In the genomic region with DNA sequence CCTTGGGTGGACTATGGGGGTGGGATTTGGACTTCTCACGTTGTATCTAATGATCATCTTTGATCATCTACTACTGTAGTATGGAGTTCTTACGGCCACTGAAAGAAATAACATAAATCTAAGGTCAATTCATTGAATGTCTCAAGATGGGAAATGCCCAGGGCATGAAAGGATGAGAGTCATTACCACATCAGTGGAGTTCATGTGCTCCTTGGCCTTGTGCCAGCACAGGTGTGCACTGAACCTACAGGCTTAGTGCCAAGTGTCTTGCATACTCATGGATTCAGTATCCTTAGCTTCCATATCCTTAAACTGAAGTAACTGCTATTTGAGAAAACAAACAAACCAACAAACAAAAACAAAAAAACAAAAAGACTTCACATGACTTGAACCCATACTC, we compare ENCODE assay signal across 26 mouse cellular contexts.
DNase-seq lines count a peak whose midpoint lies in the region; ATAC-seq and TF ChIP-seq lines count a peak whose summit lies in the region.
"Had no signal": no experiment of that assay in that cellular context is flagged by ENCODE, and none has a peak within 500 bp of the region (broad histone marks: within the 10 kb centered on the region; RNA-seq: fewer than 3 reads in every experiment).

No protein-coding gene starts in this region.

- H3K9ac ChIP-seq in embryonic facial prominence, embryonic 14.5 days (ENCODE audit: low read depth, low read length) = no peak overlapping the region
- H3K9ac ChIP-seq in limb, embryonic 14.5 days (ENCODE audit: low read depth, low read length, severe bottlenecking) = no peak overlapping the region
- H3K9ac ChIP-seq: embryonic facial prominence, embryonic 12.5 days; embryonic facial prominence, embryonic 15.5 days; forebrain, embryonic 13.5 days; forebrain, embryonic 15.5 days; forebrain, postnatal 0 days had no signal

- TF ChIP-seq POLR2A in limb, embryonic 14.5 days (IDR thresholded peaks at IDR 0.05; ENCODE audit: borderline replicate concordance, extremely low read depth, insufficient read depth, insufficient read length) = no peak

- no peaks in the 10 kb centered on the region for H3K27me3 ChIP-seq in embryonic facial prominence, embryonic 14.5 days (replicated peaks; ENCODE audit: control insufficient read depth, insufficient read depth, low read length)
- H3K27me3 ChIP-seq in embryonic facial prominence, embryonic 10.5 days (replicated peaks; ENCODE audit: low read depth, poor library complexity, severe bottlenecking) = no peaks in the 10 kb centered on the region
- no peaks in the 10 kb centered on the region for H3K27me3 ChIP-seq in limb, embryonic 14.5 days (ENCODE audit: control insufficient read depth, insufficient read depth, low read length)
- no peaks in the 10 kb centered on the region for H3K27me3 ChIP-seq in limb, embryonic 10.5 days (ENCODE audit: low read depth, poor library complexity, severe bottlenecking)
- H3K27me3 ChIP-seq: CH12.LX; embryonic facial prominence, embryonic 12.5 days; embryonic facial prominence, embryonic 15.5 days; forebrain, embryonic 13.5 days; forebrain, embryonic 15.5 days; Patski had no signal

- no peak overlapping the region for H3K4me2 ChIP-seq in embryonic facial prominence, embryonic 14.5 days (ENCODE audit: low read depth, low read length)
- no peak overlapping the region for H3K4me2 ChIP-seq in limb, embryonic 14.5 days (replicated peaks; ENCODE audit: low read depth, low read length, severe bottlenecking)
- H3K4me2 ChIP-seq: embryonic facial prominence, embryonic 12.5 days; embryonic facial prominence, embryonic 15.5 days; forebrain, embryonic 13.5 days; forebrain, embryonic 15.5 days had no signal

- ATAC-seq in embryonic facial prominence, embryonic 14.5 days (ENCODE audit: low read depth) = no peak
- ATAC-seq in limb, embryonic 14.5 days (ENCODE audit: low FRiP score, low read depth) = no peak
- ATAC-seq: activated CD4-positive, CD25-positive, alpha-beta regulatory T cell, adult 4 months; CD4-positive, CD25-positive, alpha-beta regulatory T cell, adult 4 months; forebrain, embryonic 13.5 days; forebrain, embryonic 15.5 days; forebrain, postnatal 0 days; Patski had no signal

- no peaks in the 10 kb centered on the region for H3K9me3 ChIP-seq in embryonic facial prominence, embryonic 14.5 days (ENCODE audit: control insufficient read depth, low read length)
- H3K9me3 ChIP-seq in embryonic facial prominence, embryonic 10.5 days = no peaks in the 10 kb centered on the region
- H3K9me3 ChIP-seq in limb, embryonic 14.5 days (ENCODE audit: control insufficient read depth, low read length) = no peaks in the 10 kb centered on the region
- no peaks in the 10 kb centered on the region for H3K9me3 ChIP-seq in limb, embryonic 10.5 days (replicated peaks)
- H3K9me3 ChIP-seq: embryonic facial prominence, embryonic 12.5 days; embryonic facial prominence, embryonic 15.5 days; forebrain, embryonic 13.5 days; forebrain, embryonic 15.5 days; G1E had no signal

- no peaks in the 10 kb centered on the region for H3K4me1 ChIP-seq in embryonic facial prominence, embryonic 14.5 days (ENCODE audit: control insufficient read depth, insufficient read depth, low read length)
- H3K4me1 ChIP-seq in embryonic facial prominence, embryonic 10.5 days = no peaks in the 10 kb centered on the region
- no peaks in the 10 kb centered on the region for H3K4me1 ChIP-seq in limb, embryonic 14.5 days (ENCODE audit: control insufficient read depth, insufficient read depth, low read length)
- no peaks in the 10 kb centered on the region for H3K4me1 ChIP-seq in limb, embryonic 10.5 days
- H3K4me1 ChIP-seq: embryonic facial prominence, embryonic 12.5 days; embryonic facial prominence, embryonic 15.5 days; forebrain, embryonic 13.5 days; forebrain, embryonic 15.5 days had no signal

- DNase-seq in embryonic facial prominence, embryonic 14.5 days (ENCODE audit: low spot score) = peak; percentile 35
- DNase-seq in embryonic facial prominence, embryonic 10.5 days (ENCODE audit: low spot score) = no peak
- peak; percentile 9 for DNase-seq in limb, embryonic 14.5 days (ENCODE audit: low spot score)
- no peak for DNase-seq in limb, embryonic 10.5 days (ENCODE audit: low spot score)
- DNase-seq in adrenal gland, adult 18-20 months (ENCODE audit: low spot score in 2 of 2) = no peak
- DNase-seq: adrenal gland, adult 2 months; adrenal gland, postnatal 10 days; adrenal gland, postnatal 25 days; B cell, adult 2 months; cerebellum, adult 11 months; cerebellum, adult 18-20 months; cerebellum, adult 8-10 months; cerebellum, adult 9-11 months; cerebellum, postnatal 36 days; embryo, embryonic 11 days; forebrain, postnatal 0 days had no signal

- H3K27ac ChIP-seq in embryonic facial prominence, embryonic 14.5 days (replicated peaks; ENCODE audit: low read depth, low read length) = no peak overlapping the region
- no peak overlapping the region for H3K27ac ChIP-seq in embryonic facial prominence, embryonic 10.5 days (replicated peaks)
- H3K27ac ChIP-seq in limb, embryonic 14.5 days (replicated peaks; ENCODE audit: low read depth, low read length) = no peak overlapping the region
- no peak overlapping the region for H3K27ac ChIP-seq in limb, embryonic 10.5 days
- H3K27ac ChIP-seq: embryonic facial prominence, embryonic 12.5 days; embryonic facial prominence, embryonic 15.5 days; forebrain, embryonic 13.5 days; forebrain, embryonic 15.5 days had no signal

- H3K4me3 ChIP-seq in embryonic facial prominence, embryonic 14.5 days (ENCODE audit: low read depth, low read length) = no peak overlapping the region
- no peak overlapping the region for H3K4me3 ChIP-seq in embryonic facial prominence, embryonic 10.5 days
- no peak overlapping the region for H3K4me3 ChIP-seq in limb, embryonic 14.5 days (replicated peaks; ENCODE audit: low read length)
- H3K4me3 ChIP-seq in limb, embryonic 10.5 days = no peak overlapping the region
- H3K4me3 ChIP-seq: embryonic facial prominence, embryonic 12.5 days; embryonic facial prominence, embryonic 15.5 days; erythroblast, embryonic 14.5 days; forebrain, embryonic 13.5 days; forebrain, embryonic 15.5 days had no signal

- no peaks in the 10 kb centered on the region for H3K36me3 ChIP-seq in embryonic facial prominence, embryonic 14.5 days (ENCODE audit: control insufficient read depth, insufficient read depth, low read length)
- H3K36me3 ChIP-seq in embryonic facial prominence, embryonic 10.5 days (replicated peaks) = no peaks in the 10 kb centered on the region
- no peaks in the 10 kb centered on the region for H3K36me3 ChIP-seq in limb, embryonic 14.5 days (ENCODE audit: control insufficient read depth, insufficient read depth, low read length)
- no peaks in the 10 kb centered on the region for H3K36me3 ChIP-seq in limb, embryonic 10.5 days
- H3K36me3 ChIP-seq: embryonic facial prominence, embryonic 12.5 days; embryonic facial prominence, embryonic 15.5 days; forebrain, embryonic 15.5 days; G1E had no signal

- WGBS in embryonic facial prominence, embryonic 14.5 days = 41% methylated on average over 2 of the region's 2 CpGs
- 76% methylated on average over 2 of the region's 2 CpGs for WGBS in embryonic facial prominence, embryonic 10.5 days
- WGBS in limb, embryonic 14.5 days = 45% methylated on average over 2 of the region's 2 CpGs
- 69% methylated on average over 2 of the region's 2 CpGs for WGBS in limb, embryonic 10.5 days

Comparison
In these comparisons a context has a peak if more than half of its experiments do, and no peak if none do; other contexts are left out.
1. DNase-seq: peak in embryonic facial prominence, embryonic 14.5 days (single experiment) and limb, embryonic 14.5 days (single experiment); none in embryonic facial prominence, embryonic 10.5 days (single experiment), limb, embryonic 10.5 days (single experiment) and adrenal gland, adult 18-20 months (0 of 2).